Mouse (Mus musculus) adrenal gland, postnatal 0 days (tissue): ENCODE data around the gene Cd209c. TPM values are rescaled to one million over a fixed set of nuclear protein-coding genes. Genes with fewer than 3 reads are reported as not detected.

Experiments used
- polyA plus RNA-seq: library from polyadenylated mRNA; unstranded; fragments of >200 nt; fragmentation: Nextera tagmentation; extraction: Ambion mirVana; gene quantifications from 2 replicates; pipeline ENCODE4 v1.2.1, GENCODE M21; 2015

Gene Cd209c
- polyA plus RNA-seq, result 0.14 and 0.22 TPM in 2 replicates

DNA sequence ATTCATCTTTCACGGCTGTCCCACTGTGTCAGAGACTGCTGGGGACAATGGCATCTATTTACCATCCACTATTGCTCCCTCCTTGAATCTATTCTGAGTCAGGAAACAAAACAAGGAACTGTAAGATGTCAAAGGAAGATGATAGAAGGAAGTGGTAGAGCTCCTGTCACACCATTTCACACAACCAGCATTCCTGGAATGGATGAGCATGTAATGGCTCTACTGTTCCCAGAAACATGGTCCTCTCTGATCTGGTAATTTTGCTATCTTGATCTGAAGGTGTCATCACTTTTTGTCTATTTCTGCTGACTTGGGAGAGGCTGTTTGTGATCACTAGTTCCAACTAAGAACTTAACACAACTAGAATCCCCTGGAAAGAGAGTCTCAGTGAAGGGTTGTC is at the start of gene Cd209c:
Gene Cd209c (minus strand): TSS at position 101 of the 400 bp plus-strand sequence.

DNA sequence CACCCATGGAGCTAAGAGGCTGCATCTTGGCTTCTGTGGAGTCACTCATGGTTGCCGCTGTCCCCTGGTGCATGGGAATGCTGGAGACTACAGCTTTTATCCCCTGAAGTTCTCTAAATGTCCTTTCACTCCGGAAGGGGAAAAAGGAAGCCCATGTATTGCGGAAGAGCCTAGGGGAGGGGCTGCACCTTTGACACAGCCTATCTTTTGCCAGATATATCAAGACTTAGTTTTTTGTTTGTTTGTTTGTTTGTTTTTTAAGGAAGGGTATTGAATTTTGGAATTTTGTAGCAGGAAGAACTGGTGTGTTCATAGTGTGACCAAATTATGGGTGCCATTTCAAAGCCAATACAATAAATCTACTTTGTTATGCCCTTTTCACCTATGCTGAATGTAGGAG is 27.8 kb downstream of the Cd209c start, which contains the start of gene Cd209b:
Gene Cd209b (minus strand): TSS at position 101 of the 400 bp plus-strand sequence.

Other genes with a start within 250 kb of the Cd209c start
- gene Clec4g, start 234.1 kb downstream of the Cd209c start, polyA plus RNA-seq, result 0.39 and 0.68 TPM in 2 replicates
- gene Cd209a, start 205.8 kb downstream of the Cd209c start, polyA plus RNA-seq, result 0.24 and 0.41 TPM in 2 replicates
- not detected in 2 replicates for gene Cd209e, start 100.4 kb downstream of the Cd209c start, polyA plus RNA-seq
- gene Cd209d, start 76.2 kb downstream of the Cd209c start, polyA plus RNA-seq, result not detected in 2 replicates
- gene Cd209b, start 27.9 kb downstream of the Cd209c start, polyA plus RNA-seq, result not detected in 2 replicates
- 0.66 TPM in 1 of 2 replicates, not detected in the other for gene Cd209f, start 151.1 kb upstream of the Cd209c start, polyA plus RNA-seq
- gene Cd209g, start 179.4 kb upstream of the Cd209c start, polyA plus RNA-seq, result not detected in 2 replicates
- 15.9 and 19.5 TPM in 2 replicates for gene Evi5l, start 211.8 kb upstream of the Cd209c start, polyA plus RNA-seq